Mouse (Mus musculus) forebrain, embryonic 15.5 days (tissue): ENCODE results near the gene Ubxn11. TPM values are rescaled to one million over a fixed set of nuclear protein-coding genes. Genes with fewer than 3 reads are reported as not detected.

Experiments
- ATAC-seq: fragments of 200-750 bp; cut with Nextera tagmentation; replicated peaks from 2 replicates; pipeline ENCODE4 v1.8.0; 2017; ENCODE audit warnings: mild to moderate bottlenecking, moderate TSS enrichment, moderate library complexity
- H3K27ac ChIP-seq: fragments of 300-500 bp; sonication (generic); replicated peaks from 2 replicates; pipeline ENCODE4 v1.5.1; 2015; ENCODE audit warnings: mild to moderate bottlenecking, inconsistent platforms
- H3K27me3 ChIP-seq: fragments of 300-500 bp; sonication (generic); 2 replicates; pipeline ENCODE4 v1.6.1; 2015; ENCODE audit warnings: inconsistent platforms
- H3K36me3 ChIP-seq: fragments of 300-500 bp; sonication (generic); 2 replicates; pipeline ENCODE4 v1.6.1; 2015; ENCODE audit warnings: mild to moderate bottlenecking, inconsistent platforms
- H3K4me1 ChIP-seq: fragments of 300-500 bp; sonication (generic); 2 replicates; pipeline ENCODE4 v1.6.1; 2015; ENCODE audit warnings: inconsistent platforms
- H3K4me2 ChIP-seq: fragments of 300-500 bp; sonication (generic); replicated peaks from 2 replicates; pipeline ENCODE4 v1.6.1; 2015; ENCODE audit warnings: mild to moderate bottlenecking, inconsistent platforms
- H3K4me3 ChIP-seq: fragments of 300-500 bp; sonication (generic); 2 replicates; pipeline ENCODE4 v1.5.1; 2015; ENCODE audit warnings: mild to moderate bottlenecking, inconsistent platforms
- H3K9ac ChIP-seq: fragments of 300-500 bp; sonication (generic); replicated peaks from 2 replicates; pipeline ENCODE4 v1.6.1; 2015; ENCODE audit warnings: mild to moderate bottlenecking, inconsistent platforms
- H3K9me3 ChIP-seq: fragments of 300-500 bp; sonication (generic); 2 replicates; pipeline ENCODE4 v1.6.1; 2016; ENCODE audit warnings: inconsistent platforms
- WGBS: fragments of 180-500 bp; shearing (Covaris S2); methylation state at CpG from one replicate; pipeline ENCODE4 v1.1.7; 2015; ENCODE audit warnings: mixed read lengths; 5-methylcytosine and 5-hydroxymethylcytosine counted together
- polyA plus RNA-seq: library from polyadenylated mRNA; unstranded; fragments of >200 nt; fragmentation: Nextera tagmentation; extraction: Ambion mirVana; gene quantifications from 2 replicates; pipeline ENCODE4 v1.2.1, GENCODE M21; 2015

The Ubxn11 gene
- polyA plus RNA-seq, 1 experiment from 2014 or later, result 15.7 TPM

DNA sequence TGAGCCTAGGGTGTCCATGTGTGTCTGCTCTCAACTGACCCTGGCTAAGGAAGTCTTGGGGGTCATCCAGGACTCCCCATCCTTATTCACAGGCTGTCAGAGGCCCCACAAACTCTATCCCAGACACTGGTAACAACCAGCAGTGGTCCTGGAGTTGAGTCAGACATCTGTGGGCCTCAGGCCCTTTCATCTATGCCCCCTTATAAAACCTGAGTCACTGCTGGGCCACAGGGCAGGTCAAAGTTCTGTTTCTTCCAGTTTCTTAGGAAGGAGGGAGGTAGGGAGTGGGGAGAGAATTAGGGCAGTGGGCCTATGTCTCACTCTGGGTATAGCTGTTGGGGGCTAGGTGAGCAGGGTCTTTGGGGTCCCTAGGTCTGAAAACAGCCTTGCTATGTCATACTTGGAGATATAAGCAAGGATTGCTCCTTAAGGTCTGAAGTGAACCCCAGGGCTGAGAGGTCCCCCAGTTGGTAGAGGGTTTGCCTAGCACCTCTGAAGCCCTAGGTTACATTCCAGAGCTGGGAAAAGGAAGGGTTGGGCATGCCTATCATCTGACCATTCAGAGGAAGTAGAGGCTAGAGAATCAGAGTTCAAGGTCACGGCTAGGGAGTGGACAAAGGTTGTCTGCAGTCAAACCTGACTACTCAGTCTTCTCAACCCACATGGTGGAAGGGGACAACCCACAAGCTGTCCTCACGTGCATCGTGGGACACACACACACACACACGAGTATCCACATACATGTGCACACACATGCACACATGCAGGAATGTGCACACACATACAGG is 33.4 kb upstream of the Ubxn11 start:
- Histone ChIP-seq H3K4me1 (no peaks in the 10 kb centered on the region), H3K4me2 (no peak overlapping the region), H3K27ac (no peak overlapping the region), H3K9me3 (no peaks in the 10 kb centered on the region), H3K9ac (no peak overlapping the region), H3K4me3 (no peak overlapping the region), H3K27me3 (peaks cover 3% of the 10 kb centered on the region; the same call in 1 of the 2 replicates), H3K36me3 (no peaks in the 10 kb centered on the region)
- ATAC-seq, result no peak
- WGBS, result 91% methylated on average over 4 of the region's 4 CpGs

DNA sequence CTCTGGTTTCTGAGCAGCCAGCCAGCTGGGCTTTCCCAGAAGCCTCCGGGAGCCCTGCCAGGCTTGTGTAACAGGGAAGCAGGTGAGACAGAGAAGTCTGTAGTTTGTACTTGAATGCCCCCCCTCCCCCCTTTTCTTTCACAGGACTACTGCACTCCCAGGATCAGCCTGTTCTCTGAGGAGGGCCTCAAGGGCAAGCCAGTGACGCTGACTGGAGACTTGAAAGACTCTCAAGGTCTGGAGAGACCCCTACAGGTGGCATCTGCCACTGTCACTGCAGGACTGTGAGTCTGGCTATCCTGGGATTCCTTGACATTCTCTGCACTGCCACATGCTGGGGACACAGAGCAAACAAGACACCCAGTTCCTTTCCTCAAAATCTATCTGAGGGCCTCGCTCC is 23.7 kb upstream of the Ubxn11 start:
- peaks cover 4% of the 10 kb centered on the region for H3K27me3 ChIP-seq
- 14% methylated on average over 3 of the region's 3 CpGs for WGBS
- H3K9me3 ChIP-seq, result no peaks in the 10 kb centered on the region
- H3K27ac ChIP-seq, result no peak overlapping the region
- no peak overlapping the region for H3K4me3 ChIP-seq
- no peak overlapping the region for H3K4me2 ChIP-seq
- ATAC-seq, result no peak
- no peak overlapping the region for H3K9ac ChIP-seq
- H3K4me1 ChIP-seq, result peaks cover 9% of the 10 kb centered on the region; the same call in 1 of the 2 replicates
- no peaks in the 10 kb centered on the region for H3K36me3 ChIP-seq

DNA sequence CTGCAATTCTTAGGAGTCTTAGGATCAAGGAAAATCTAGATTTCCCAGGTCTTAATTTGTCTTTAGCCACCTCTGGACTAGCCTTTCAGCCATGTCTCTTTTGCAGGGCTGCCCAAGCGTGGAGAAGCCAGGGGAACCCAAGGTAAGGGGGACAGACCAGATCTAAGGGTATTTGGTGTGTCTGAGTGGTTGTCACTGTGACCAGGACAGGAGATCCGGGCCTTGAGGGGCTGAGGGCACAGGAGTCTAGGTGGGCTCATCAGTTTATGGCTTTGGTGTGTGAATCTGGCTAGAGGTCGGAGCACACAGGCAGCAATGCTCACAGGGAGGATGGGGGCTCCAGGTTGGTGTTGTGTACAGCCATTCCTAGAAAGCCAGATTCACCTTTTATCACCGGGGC is 21.7 kb upstream of the Ubxn11 start:
- Histone ChIP-seq H3K27ac (no peak overlapping the region), H3K27me3 (peaks cover 4% of the 10 kb centered on the region), H3K4me2 (no peak overlapping the region), H3K4me1 (peaks cover 9% of the 10 kb centered on the region; the same call in 1 of the 2 replicates), H3K9ac (no peak overlapping the region), H3K4me3 (no peak overlapping the region), H3K36me3 (no peaks in the 10 kb centered on the region), H3K9me3 (no peaks in the 10 kb centered on the region)
- ATAC-seq, result no peak
- 82% methylated on average over 4 of the region's 4 CpGs for WGBS

DNA sequence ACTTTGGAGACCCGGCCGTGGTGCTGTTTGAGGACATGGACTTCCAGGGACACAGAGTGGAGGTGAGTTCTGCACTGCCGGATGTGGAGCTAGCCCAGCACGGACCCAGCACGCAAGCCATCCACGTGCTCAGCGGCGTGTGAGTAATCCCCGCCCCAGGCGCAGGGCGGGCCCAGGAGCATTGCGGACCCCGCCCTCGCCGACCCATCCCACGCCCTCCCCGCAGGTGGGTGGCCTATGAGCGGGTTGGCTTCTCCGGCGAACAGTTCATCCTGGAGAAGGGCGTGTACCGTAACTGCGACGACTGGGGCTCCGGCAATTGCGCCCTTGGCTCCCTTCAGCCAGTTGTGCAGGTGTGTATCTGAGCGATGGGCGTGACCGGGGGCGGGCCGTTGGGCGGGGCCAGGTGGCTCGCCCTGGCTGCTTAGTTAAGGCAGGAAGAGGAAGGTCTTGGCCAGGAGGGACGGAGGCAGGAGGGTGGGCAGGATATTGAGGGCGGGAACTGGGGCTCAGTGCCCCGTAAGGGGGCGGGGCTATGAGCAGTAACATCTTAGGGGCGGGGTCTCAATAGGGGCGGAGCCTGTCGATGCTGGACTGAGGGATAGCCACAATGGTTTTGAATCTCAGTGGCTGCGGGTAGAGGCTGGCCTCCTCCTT is 20.5 kb upstream of the Ubxn11 start:
- H3K4me3 ChIP-seq, result peak overlapping the region; percentile 38
- H3K9me3 ChIP-seq, result no peaks in the 10 kb centered on the region
- no peaks in the 10 kb centered on the region for H3K36me3 ChIP-seq
- peak; percentile 73 for ATAC-seq
- H3K9ac ChIP-seq, result 0 out of 2 replicates have a peak overlapping the region, but pooled peaks have one; percentile 3
- WGBS, result under 1% methylated on average over 41 of the region's 41 CpGs
- H3K4me2 ChIP-seq, result peak overlapping the region; percentile 49
- peaks cover 9% of the 10 kb centered on the region; the same call in 1 of the 2 replicates for H3K4me1 ChIP-seq
- H3K27me3 ChIP-seq, result peaks cover 4% of the 10 kb centered on the region
- no peak overlapping the region for H3K27ac ChIP-seq

DNA sequence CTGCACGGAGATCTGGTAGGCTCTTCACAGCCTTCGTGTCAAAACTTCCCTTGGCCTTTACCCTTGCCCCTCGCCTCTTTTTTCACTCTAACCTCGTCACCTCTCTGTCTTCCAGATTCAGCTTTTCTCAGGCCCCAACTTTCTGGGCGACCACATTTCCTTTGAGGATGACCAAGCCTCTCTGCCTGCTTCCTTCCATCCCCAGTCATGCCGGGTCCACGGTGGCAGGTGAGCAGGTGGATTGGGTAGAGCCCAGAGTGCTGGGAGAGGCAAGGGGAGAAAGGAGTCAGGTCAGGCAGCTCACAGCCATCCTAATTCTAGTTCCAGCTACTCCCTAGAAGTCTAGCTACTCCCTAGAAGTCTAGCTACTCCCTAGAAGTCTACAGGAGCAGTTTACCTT is 19.9 kb upstream of the Ubxn11 start:
- ATAC-seq, result no peak
- WGBS, result 7% methylated on average over 7 of the region's 7 CpGs
- Histone ChIP-seq H3K4me3 (peak overlapping the region; percentile 38), H3K9ac (no peak overlapping the region), H3K4me2 (peak overlapping the region; percentile 49), H3K27ac (no peak overlapping the region), H3K27me3 (peaks cover 4% of the 10 kb centered on the region), H3K9me3 (no peaks in the 10 kb centered on the region), H3K4me1 (peaks cover 9% of the 10 kb centered on the region; the same call in 1 of the 2 replicates), H3K36me3 (no peaks in the 10 kb centered on the region)

DNA sequence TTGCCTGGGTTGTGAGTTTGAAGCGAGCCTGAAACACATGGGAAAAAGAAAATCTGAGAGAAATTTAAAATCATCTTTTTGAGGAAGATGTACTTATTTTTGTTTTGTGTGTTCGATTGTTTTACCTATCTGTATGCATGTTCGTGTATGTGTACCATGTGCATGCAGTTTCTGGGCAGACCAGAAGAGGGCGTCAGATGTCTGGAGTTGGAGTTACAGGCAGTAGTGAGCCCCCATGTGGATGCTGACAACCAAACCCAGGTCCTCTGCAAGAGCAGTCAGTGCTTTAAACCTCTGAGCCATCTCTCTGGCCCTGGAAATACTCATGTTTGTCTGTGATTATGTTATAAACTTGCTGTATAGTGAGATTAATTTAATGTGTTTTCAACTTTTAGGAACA is 17.4 kb upstream of the Ubxn11 start:
- Histone ChIP-seq H3K4me3 (no peak overlapping the region), H3K36me3 (no peaks in the 10 kb centered on the region)
- no peak for ATAC-seq

DNA sequence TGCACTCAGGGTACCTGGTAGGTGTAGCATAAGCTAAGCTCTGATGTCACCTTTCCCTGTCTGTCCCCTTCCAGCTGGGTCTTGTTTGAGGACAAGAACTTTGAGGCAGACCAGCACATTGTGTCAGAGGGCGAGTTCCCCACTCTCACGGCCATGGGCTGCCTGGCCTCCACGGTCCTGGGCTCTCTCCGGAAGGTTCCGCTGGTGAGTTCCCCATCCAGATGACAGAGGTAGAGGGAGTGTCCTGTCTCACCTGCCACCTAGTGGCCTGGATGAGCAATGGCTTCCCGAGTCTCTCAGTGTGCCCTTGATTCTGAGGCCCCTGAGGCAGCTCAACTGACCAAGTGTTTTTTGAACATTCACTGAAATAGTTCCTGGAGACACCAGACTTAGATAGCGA is 15.0 kb upstream of the Ubxn11 start:
- 42% methylated on average over 7 of the region's 7 CpGs for WGBS
- H3K27ac ChIP-seq, result no peak overlapping the region
- no peaks in the 10 kb centered on the region; the same call in 1 of the 2 replicates for H3K27me3 ChIP-seq
- no peak overlapping the region for H3K9ac ChIP-seq
- no peak for ATAC-seq
- no peak overlapping the region for H3K4me2 ChIP-seq
- no peaks in the 10 kb centered on the region for H3K4me1 ChIP-seq
- no peaks in the 10 kb centered on the region for H3K9me3 ChIP-seq
- H3K36me3 ChIP-seq, result no peaks in the 10 kb centered on the region
- no peak overlapping the region for H3K4me3 ChIP-seq

More for the DNA sequence above, 17.4 kb upstream of the Ubxn11 start:
- no peak overlapping the region for H3K27ac ChIP-seq
- peaks cover 4% of the 10 kb centered on the region for H3K27me3 ChIP-seq
- H3K4me2 ChIP-seq, result no peak overlapping the region
- no peaks in the 10 kb centered on the region for H3K9me3 ChIP-seq
- WGBS, result 91% methylated on average over 4 of the region's 4 CpGs
- no peak overlapping the region for H3K9ac ChIP-seq
- peaks cover 9% of the 10 kb centered on the region; the same call in 1 of the 2 replicates for H3K4me1 ChIP-seq

DNA sequence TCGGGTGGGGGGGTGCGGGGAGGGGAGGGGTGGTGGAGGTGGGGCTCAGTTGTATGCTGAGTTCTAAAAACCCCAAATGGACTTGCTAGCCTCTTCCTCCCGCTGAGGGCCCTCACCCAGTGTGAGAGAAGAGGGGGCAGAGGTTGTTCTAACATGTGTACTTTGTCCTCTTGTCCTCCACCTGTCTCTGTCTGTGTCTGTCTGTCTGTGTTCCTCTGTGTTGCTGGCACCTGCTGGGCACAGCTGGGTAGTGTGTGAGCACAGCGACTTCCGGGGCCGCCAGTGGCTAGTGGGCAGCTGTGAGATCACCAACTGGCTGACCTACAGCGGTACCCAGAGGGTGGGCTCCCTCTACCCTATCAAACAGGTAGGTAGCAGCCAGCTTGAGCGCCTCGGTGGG is 13.3 kb upstream of the Ubxn11 start:
- no peak overlapping the region for H3K27ac ChIP-seq
- no peak for ATAC-seq
- WGBS, result 85% methylated on average over 9 of the region's 9 CpGs
- H3K9ac ChIP-seq, result no peak overlapping the region
- no peaks in the 10 kb centered on the region for H3K4me1 ChIP-seq
- no peaks in the 10 kb centered on the region for H3K36me3 ChIP-seq
- H3K9me3 ChIP-seq, result no peaks in the 10 kb centered on the region
- H3K4me2 ChIP-seq, result no peak overlapping the region
- no peaks in the 10 kb centered on the region for H3K27me3 ChIP-seq
- H3K4me3 ChIP-seq, result no peak overlapping the region

DNA sequence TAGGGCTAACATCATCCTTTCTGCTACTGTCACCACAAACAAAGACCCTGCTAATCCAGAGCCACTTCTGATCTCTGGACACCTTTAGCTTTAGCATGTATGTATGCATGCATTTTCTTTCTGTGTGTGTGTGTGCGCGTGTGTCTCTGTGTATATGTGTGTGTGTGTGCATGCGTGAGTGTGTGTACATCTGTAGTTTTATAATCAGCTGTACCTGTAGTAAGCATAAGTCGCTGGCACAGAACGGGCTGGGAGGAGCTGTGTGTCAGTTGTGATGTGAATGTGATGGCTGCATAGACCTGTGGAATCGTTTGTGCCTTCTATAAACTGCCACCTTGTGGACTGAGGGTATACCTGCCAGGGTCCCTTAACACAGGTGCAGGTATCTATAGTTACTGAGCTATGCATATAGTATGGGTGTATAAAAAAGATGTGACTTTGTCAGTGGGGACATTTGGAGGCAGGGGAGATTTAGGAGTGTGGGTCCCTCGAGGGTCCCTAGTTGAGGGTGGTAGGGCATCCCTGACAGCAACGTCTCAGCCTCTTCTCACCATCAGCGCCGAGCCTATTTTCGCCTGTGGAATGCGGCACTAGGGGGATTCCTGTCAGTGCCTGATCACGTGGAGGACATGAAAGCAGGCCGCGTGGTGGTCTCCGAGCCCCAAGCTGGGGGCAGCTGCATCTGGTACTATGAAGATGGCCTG is 11.7 kb upstream of the Ubxn11 start:
- H3K4me1 ChIP-seq, result no peaks in the 10 kb centered on the region
- no peaks in the 10 kb centered on the region for H3K36me3 ChIP-seq
- ATAC-seq, result no peak
- H3K27ac ChIP-seq, result no peak overlapping the region
- H3K4me3 ChIP-seq, result no peak overlapping the region
- no peaks in the 10 kb centered on the region for H3K27me3 ChIP-seq
- H3K9me3 ChIP-seq, result no peaks in the 10 kb centered on the region
- H3K9ac ChIP-seq, result no peak overlapping the region
- 88% methylated on average over 16 of the region's 16 CpGs for WGBS
- H3K4me2 ChIP-seq, result no peak overlapping the region

DNA sequence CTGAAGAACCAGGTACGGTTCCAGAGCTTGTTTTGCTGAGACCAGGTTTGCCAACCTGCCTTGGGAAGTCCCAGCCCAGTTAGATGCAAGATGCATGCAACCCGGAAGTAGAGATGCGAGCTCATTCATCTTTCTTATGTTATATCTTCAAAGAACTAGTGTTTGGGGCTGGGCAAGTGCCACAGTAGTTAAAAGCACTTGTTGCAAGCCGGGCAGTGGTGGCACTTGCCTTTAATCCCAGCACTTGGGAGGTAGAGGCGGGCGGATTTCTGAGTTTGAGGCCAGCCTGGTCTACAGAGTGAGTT is 11.2 kb upstream of the Ubxn11 start:
- H3K9ac ChIP-seq, result no peak overlapping the region
- 88% methylated on average over 6 of the region's 6 CpGs for WGBS
- no peak for ATAC-seq

DNA sequence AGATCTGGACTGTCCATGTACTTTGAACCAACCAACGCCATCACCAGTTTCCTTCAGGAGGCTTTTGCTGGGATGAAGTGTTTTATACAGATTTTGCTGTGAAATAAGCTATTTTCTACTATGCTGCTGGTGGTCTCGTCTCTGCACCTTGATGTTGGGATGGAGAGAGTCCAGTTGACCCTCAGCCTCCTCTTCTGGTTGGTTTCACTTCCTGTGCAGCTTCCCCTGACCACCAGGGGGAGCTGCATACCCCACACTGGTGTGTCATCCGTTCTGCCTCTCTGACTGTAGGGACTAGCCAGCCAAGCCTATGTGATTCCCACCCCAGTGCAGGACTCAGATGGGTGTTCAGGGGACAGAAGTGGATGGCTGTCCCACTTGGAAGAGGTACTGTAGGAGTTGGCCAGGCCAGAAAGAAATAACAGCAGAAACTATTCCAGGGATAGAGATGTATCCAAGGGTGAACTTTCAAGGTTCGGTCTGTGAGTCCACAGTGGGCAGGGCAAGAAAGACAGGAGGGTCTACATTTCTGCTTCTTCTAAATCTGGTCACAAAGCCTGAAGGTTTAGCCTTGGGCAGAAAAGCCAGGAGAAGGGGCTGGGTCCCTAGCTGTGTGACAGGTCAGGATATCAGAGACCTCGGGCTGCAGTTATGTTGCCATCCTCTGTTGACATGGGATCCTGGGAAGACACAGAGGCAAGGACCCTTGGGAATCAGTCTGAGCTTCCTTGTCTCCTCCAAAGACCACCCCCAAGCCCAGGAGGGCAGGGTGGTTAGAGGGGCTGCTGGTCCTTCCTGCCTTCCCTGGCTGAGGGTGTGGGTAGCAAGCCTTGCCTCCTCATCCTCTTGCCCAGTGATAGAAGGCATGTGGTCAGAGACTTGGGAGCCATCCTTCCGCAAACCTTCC is 9.7 kb upstream of the Ubxn11 start:
- no peak overlapping the region for H3K4me3 ChIP-seq
- H3K9me3 ChIP-seq, result no peaks in the 10 kb centered on the region
- no peak overlapping the region for H3K9ac ChIP-seq
- no peaks in the 10 kb centered on the region for H3K4me1 ChIP-seq
- H3K36me3 ChIP-seq, result no peaks in the 10 kb centered on the region
- no peak overlapping the region for H3K27ac ChIP-seq
- no peaks in the 10 kb centered on the region for H3K27me3 ChIP-seq
- no peak overlapping the region for H3K4me2 ChIP-seq
- 74% methylated on average over 6 of the region's 6 CpGs for WGBS
- no peak for ATAC-seq

More for the DNA sequence above, 11.2 kb upstream of the Ubxn11 start:
- Histone ChIP-seq H3K4me2 (no peak overlapping the region), H3K4me1 (no peaks in the 10 kb centered on the region), H3K27ac (no peak overlapping the region), H3K27me3 (no peaks in the 10 kb centered on the region), H3K9me3 (no peaks in the 10 kb centered on the region), H3K36me3 (no peaks in the 10 kb centered on the region), H3K4me3 (no peak overlapping the region)
